Mouse (Mus musculus) small intestine, adult 2 months (tissue): ENCODE measurements around the gene Gsta4.

Experiments
- CTCF ChIP-seq: fragments of 200-500 bp; IDR thresholded peaks from 2 replicates; pipeline ENCODE4 v1.5.1; 2012; ENCODE audit warnings: low read depth, mild to moderate bottlenecking, control low read depth, inconsistent platforms, low read length, moderate library complexity, mixed read lengths; ENCODE audit not compliant: insufficient replicate concordance, insufficient read length; ENCODE audit errors: extremely low read depth
- POLR2A ChIP-seq: fragments of 200-500 bp; IDR thresholded peaks from 2 replicates; pipeline ENCODE4 v1.6.1; 2012; ENCODE audit warnings: low read depth, mild to moderate bottlenecking, control low read depth, inconsistent platforms, low read length, moderate library complexity

- no peak for TF ChIP-seq CTCF
- TF ChIP-seq POLR2A: no peak
These were observed 3.5 kb upstream of the Gsta4 start for GRCm38 (mm10) chr9:78179071-78179470.
